Mouse (Mus musculus): ENCODE measurements around the gene Clgn.
A peak's percentile ranks its signal among the peaks of the same experiment; 100 is the strongest.

The Clgn gene

DNA sequence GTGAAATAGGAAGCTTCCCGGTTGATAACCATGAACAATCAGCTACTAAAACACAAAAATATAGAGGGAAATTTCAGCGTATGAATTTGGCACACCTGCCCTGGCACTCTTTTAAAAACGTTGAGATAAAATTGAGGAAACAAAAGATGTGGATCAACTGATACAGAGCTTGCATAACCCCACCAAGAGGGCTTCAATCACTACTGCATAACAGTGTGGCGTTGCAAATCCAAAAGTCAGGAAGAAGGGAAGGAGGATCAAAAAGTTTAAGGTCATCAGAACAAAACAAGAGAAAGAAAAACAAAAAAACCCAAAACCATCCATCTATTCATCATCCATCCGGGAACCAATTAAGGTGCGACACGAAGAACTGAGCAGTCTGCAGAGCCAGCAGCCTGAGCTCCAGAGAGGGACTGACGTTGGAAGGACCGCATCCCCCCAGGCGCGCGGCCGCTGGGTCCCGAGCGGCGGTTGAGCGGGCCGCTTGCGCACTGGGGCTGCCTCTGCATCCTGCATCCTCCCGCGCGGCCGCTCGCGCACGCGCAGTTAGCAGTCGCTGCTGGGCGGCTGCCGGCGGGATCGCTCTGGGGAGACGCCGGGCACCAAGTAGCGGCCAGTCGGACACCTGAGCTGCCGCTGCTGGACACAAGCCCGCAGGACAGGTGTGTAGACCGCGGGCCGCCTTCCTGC lies at the start of gene Clgn:
Gene Clgn, plus strand, starts transcription at position 552 of the 690 bp plus-strand sequence.
- peak; percentile 35 to 54 for DNase-seq (ENCODE audit: inconsistent age in 2 of 2, low spot score in 1 of 2)

DNA sequence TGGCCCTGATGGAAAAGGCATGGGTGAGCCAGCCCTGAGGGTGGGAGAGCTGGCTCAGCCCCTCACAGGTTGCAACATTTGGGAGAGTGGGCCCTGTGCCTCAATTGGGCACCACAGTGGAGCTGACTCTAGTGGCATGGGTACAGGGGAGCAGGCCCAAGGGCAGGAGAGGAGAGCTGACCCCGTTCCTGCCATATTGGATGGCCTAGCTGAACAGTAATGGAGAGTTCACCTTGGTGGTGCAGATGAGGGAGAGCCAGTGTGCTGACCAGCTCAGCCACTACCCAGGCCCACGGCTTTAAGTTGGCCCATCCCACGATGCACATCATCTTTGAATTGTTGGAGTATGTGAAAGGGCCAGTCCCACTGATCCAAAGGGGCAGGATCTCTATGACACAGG lies 47.6 kb upstream of the Clgn start:
- DNase-seq (ENCODE audit: inconsistent age in 2 of 2, low spot score in 1 of 2): no peak

DNA sequence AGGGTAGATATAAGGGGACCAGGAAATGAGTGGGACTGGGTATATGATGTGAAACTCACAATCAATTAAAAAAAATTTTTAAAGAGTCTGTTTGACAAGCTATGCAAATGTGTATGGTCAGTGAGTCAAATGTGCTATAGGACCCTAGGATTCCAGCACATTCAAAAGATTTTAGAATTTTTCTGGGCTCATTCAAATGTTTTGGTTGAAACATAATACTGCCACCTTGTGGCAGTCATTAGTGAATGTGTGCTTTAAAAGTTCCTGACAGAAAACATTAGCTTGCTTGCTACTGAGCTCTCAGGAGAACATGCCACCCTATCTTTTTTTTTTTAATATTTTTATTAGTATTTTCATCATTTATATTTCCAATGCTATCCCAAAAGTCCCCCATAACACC lies 47.0 kb upstream of the Clgn start:
- DNase-seq (ENCODE audit: inconsistent age in 2 of 2, low spot score in 1 of 2): peak in 1 of 2 experiments; percentile 52

DNA sequence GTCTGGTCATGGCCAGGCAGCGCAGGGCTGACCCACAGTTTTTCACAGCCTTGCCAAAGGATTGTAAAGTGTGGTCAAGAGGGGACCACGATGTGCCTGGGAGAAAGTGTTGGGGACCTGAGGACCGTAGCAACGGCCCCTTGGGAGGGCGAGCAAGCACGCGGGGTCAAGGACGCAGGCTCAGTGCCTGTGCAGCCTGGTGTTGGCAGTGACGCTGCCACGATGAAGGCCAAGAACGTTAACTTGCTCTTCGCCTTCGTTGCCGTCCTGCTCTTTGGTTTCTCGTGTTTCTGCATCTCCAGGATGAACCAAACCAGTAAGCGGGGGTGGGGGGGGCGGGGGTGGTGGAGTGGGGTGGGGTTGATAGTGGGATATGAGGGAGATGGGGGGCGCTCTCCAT lies 41.4 kb upstream of the Clgn start, which contains the start of gene Mgat4d:
Gene Mgat4d, plus strand, starts transcription at position 209 of the 400 bp plus-strand sequence.
- DNase-seq (ENCODE audit: inconsistent age in 2 of 2, low spot score in 1 of 2): no peak

DNA sequence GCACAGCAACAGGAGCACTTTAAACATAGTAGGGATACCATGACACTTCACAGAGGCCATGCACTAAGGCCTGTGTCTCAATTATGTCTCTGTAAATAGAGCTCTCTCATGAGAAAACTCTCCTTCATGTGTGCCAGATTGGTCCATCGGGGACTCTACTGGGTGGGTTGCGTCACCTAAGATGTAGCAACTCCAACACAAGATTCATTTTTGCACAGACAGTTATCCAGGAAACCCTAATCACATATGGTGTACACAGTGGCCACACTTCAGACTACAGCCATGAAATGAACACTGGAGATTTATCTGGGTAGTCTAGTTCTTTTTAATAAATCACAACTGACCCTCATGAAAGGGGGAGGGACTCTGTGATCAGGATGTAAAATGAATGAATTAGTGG lies 38.4 kb upstream of the Clgn start:
- DNase-seq (ENCODE audit: inconsistent age in 2 of 2, low spot score in 1 of 2): peak in 1 of 2 experiments; percentile 42

DNA sequence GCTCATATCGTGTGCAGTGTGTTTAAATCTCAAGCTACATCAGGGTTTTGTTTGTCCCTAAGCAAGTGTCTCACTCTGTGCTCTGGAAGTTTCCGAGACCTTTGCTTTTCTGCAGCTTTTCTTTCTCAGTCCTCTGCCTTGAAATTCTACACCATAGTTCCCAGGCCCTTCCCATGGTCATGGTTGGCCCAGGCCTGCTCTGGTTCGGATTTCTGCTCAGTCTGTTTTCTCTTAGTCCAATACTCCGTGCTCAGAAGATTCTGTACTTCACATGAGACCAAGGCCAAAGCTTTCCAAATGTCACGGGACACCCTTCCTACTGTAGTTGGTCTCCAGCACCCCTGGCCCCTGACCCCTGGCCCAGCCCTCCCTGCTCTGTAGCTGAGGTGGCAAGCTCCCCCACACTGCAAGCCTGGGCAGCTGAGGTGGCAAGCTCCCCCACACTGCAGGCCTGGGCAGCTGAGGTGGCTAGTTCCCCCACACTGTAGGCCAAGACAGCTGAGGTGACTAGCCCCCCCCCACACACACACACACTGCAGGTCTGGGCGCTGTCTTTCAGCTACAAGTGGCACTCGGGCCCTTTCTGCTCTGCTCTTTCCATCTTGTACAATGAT lies 26.4 kb upstream of the Clgn start:
- DNase-seq (ENCODE audit: inconsistent age in 2 of 2, low spot score in 1 of 2): peak; percentile 23 to 32

DNA sequence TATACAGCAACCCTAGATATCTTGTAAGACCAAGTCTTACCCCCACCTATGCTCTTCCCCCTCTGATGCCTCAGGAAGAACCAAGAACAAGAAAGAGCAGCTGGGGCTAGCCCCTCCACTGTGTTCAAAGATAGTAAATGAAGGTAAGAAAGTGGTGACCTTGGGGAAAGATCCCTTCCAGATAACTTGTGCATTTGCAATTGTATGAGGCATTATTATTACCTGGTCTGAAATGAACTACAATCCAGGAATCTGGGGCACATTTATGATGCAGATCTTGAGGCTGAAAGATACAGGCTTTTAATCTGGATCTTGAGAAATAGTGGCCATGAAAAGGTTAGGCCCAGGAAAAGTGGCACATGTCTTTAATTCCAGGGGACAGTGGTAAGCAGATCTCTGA lies 12.4 kb upstream of the Clgn start:
- DNase-seq (ENCODE audit: inconsistent age in 2 of 2, low spot score in 1 of 2): no peak

DNA sequence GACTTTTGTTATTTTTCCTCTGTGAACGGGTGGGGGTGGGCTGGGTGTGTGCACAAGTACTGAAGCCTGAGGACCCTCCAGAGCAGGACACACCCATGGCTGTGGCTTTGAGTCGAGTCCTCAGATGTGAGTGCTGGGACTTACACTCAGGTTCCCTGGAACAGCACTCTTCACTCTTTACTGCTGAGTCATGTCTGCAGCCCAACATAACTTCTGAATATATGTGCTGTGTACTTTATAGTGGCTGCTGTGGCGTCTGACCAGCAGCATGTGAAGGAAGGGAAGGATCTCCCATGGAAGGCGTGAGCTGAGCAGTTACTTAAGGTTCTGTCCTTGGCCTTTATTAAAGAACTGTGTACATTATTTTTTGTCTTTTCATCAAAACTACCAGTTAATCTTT lies 9.5 kb upstream of the Clgn start:
- no peak for DNase-seq (ENCODE audit: inconsistent age in 2 of 2, low spot score in 1 of 2)

DNA sequence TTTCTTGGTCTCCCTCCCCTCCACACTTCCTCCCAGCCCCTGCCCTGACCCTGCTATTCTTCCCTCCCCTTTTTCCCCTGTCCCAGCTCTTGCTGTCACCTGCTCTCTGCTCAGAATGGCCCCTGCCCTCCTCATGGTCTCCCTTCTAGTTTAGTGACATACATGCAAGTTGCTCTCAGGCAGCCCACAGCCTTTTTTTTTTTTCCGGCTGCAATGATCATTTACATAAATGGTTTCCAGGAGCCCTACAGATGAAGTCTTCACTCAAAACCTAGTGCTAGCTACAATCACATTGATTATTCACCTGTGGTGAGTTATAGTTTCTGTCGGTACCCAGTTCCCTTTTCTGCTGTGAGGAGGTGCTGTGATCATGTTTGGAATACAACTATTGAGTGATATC lies 8.7 kb upstream of the Clgn start:
- DNase-seq (ENCODE audit: inconsistent age in 2 of 2, low spot score in 1 of 2): no peak

DNA sequence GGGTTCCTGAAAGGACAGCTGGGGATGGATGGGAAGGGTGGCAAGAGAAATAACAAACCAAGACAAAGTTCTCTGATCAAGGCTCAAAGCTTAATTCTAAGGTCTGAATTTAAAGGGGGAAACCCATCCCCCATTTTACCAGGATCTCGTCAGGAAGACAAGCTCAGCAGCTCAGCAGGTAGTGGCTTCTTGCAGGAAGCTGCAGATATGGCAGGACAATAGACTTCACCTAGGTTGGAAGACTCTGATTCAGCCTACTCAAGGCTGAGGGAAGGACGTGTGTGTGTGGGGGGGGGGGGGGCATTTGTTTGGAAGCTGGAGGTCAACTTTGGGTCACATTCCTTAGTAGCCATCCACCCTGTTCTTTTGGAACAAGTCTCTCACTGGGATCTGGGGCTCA lies 6.8 kb upstream of the Clgn start:
- DNase-seq (ENCODE audit: inconsistent age in 2 of 2, low spot score in 1 of 2): no peak

DNA sequence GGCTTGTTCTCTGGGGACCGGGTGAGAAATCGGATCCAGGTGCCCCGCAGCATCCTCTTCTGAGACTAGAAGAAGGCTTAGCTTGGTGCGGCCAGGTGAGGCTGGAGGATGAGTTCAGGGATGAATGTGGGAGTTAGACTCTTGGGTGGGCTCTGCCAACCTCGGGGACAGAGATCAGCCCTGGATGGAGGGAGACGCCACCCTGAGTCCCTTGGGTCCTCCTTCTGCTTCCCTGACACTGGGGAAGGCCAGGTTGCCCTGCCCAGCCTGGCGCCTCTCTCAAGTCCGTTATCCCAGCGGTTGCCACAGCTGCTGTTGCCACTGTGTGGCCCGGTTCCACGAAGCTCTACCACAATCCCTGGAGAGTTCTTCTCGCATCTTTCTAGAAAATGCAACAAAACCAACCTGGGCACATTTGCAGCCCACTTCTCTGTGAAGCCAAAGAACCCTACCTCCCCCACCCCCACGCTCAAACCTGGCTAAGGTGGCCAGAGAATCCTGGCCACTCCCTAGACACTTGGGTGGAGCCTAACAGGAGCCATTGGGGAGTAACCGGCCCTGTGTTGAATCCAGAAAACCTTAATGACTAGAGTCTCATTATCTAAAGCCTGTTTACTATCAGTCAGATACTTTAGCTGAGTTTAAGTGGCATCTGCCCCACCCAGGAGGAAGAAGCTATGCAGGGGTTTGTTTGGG lies 487 bp downstream of the Clgn start:
- no peak for DNase-seq (ENCODE audit: inconsistent age in 2 of 2, low spot score in 1 of 2)

DNA sequence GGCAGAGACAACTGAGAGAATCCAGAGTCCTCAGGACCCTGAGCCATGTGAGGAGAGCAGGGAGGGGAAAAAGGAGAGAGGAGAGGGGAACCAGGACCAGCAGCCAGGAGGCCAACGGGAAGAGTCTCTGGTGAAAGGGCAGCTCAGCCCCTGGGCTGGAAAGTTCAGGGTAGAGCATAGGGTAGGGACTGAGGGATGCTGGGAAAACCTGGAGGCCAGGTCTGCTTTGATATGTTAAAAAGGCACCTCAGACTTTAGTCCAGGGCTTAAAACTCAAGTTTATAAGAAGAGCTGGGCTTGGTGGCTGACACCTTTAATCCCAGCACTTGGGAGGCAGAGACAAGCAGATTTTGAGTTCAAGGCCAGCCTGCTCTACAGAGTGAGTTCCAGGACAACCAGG lies 2.9 kb downstream of the Clgn start:
- DNase-seq (ENCODE audit: inconsistent age in 2 of 2, low spot score in 1 of 2): no peak

DNA sequence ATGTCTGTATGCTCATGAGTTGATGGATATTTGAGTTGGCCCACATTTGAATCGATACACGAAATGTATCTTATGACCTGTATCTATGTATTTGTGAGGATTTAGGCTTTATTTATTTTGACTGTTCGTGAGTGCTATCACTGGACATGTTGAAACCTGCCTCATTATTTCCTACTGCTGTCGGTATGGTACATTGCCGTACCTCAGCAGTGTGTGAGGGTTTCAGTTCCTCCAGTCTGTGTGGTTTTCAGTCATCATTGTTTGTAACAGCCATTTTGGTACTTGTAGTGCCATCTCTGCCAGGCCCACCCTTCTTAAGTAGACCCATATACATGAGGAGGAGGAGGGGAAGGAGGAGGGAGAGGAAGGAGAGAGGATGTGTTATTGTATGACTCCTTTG lies 4.7 kb downstream of the Clgn start:
- DNase-seq (ENCODE audit: inconsistent age in 2 of 2, low spot score in 1 of 2): no peak

DNA sequence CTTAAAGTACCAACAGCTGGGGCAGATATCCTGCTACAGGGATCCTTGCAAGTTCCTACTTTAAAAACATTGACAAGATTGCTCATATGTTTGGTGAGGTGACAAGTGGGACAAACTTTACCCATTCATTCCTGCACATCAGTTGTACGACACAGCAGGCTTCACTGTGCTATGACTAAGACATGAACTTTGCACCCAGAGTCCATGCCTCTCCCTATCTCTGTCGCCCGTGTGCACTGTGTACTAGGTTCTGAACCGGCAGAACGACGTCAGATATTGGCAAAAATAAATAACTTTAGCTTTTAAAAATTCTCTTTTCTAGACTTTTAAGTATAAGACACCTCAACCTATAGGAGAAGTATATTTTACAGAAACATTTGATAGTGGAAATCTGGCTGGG lies 7.0 kb downstream of the Clgn start:
- DNase-seq (ENCODE audit: inconsistent age in 2 of 2, low spot score in 1 of 2): no peak

DNA sequence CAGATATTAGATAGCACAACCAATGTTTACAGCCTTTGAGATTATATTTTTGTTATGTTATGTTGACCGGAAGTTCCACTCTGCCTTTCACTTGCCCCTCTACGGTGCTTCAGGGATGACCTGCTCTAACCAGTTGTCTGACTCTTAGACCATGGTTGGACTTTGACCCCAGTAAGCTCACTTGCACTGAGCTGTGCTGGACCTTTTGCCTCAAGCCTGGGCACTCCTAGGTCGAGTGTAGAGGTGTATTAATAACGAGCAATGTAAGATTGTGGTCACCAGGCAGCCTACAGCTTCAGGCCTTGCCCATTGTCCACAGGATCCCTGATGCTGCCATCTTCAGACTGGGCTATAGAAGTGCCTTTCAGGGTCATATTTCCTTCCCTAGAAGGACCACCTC lies 8.1 kb downstream of the Clgn start:
- DNase-seq (ENCODE audit: inconsistent age in 2 of 2, low spot score in 1 of 2): no peak

DNA sequence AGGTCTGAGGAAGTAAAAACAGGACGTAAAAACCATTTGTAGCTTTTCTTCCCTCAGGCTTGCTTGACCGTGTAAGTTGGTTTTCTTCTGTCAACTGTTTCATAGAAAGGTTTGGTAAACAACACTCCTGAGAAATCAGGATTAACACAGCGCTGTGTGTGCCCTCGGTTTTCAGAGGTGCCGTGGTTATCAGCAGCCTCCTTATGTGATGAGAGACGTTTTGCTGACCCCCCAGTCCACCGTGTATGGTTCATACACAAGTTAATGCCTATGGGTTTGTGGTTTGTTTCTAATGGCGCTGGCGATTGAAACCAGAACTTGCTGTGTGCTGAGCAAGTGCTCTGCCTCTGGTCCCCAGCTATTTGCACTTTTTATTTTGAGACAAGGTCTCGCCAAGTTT lies 15.9 kb downstream of the Clgn start:
- DNase-seq (ENCODE audit: inconsistent age in 2 of 2, low spot score in 1 of 2): no peak

DNA sequence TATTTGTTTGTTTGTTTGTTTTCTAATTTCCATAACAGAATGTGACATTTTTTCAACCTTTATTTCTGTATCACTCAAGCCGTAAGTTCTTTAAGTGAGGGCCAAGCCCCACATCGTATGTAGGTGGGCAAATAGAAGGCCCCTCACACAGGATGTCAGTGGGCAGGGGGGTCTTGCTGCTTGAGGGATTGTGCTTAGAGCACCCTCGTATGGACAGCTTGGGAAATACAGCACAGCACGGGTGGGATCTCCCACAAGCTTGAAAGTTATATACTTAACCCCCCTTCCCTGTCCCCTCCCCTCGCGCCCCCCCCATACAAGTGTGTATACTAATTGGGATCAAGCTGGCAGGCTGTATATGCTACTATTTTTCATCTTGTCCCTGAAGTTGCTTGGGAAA lies 17.2 kb downstream of the Clgn start:
- DNase-seq (ENCODE audit: inconsistent age in 2 of 2, low spot score in 1 of 2): no peak

DNA sequence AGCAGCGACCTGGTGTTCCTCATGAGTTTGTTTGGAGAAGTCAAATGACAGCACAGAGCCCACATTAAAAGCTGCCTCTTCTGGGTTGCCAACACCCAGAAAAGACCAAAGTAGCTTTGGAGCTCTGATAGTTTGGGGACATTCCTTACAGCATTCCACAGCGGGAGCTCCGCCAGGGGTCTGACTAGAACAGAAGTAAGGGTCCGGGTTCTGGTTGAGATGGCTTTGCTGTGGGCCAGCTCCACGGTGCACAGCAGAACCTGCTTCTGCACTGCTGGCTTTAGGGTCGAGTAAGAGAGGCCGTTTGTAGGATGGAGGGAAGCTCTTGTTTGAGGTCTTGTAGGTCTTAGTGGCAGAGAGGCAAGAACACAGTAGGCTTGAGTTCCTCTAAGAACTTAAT lies 18.8 kb downstream of the Clgn start:
- no peak for DNase-seq (ENCODE audit: inconsistent age in 2 of 2, low spot score in 1 of 2)

DNA sequence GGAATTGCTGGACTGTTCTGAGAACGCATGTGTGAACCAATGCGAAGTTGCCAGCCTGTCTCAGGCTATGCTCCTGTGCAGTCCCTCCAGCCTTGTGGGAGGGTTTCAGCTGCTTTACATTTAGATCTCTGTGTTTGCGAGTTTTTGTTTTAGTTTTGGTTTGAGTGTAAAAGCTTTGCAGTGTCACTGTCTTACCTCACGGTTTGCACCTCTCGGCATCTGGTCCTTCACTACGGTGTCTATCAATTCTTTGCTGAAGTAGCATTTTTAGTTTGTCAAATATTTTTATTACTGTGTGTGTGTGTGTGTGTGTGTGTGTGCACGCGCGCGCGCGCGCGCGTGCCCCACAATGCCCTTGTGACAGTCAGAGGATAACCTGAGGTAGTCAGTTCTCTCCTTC lies 27.2 kb downstream of the Clgn start:
- no peak for DNase-seq (ENCODE audit: inconsistent age in 2 of 2, low spot score in 1 of 2)

DNA sequence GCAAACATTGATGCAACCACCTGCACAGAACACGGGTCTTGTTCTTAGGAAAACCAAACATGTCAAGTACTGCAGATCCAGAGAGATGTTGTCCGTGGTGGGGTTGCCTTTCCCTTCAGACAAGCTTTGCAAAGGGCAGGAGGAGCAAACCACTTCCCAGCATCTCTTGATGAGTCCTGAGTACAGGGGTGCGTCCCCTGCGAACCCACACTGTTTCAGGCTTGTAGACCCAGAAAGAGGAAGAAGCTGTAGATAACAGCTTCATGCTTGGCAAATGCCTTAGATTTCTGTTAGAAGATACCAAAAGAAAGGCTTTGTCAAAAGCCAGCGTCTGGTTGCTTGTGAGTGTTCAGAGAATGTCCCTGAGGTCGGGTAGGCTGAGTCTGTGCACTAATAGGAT lies 28.3 kb downstream of the Clgn start:
- DNase-seq (ENCODE audit: inconsistent age in 2 of 2, low spot score in 1 of 2): no peak

DNA sequence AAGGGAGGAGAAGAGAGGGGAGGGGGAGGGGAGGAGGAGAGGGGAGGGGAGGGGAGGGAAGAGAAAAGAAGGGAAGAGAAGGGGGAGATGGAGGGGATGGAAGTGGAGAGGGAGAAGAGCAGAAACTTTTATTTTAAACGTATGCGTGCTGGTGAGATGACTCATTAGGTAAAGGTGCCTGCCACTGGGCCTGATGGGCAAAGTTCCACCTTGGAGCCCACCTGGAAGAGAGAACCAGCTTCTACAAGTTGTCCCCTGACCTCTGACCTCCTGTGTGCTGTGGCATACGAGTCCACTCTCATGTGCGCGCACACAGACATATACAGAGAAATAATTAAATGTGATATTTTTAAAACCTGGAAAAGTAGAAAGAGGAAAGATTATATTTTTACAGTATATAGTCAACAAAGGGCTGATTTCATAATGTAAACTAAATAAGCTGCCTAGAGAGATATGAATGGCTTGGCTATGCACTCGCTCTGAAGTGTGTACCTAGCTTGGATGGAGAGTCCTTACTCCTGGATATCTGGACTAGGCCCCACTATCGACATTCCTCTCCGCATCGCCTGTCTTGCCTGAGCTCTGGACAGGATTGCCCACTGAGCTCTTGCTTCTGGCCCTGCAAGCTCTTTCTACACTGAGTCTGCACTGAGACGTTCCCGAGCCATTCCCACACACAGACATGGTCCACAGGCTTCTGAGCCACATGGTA lies 29.3 kb downstream of the Clgn start:
- no peak for DNase-seq (ENCODE audit: inconsistent age in 2 of 2, low spot score in 1 of 2)

DNA sequence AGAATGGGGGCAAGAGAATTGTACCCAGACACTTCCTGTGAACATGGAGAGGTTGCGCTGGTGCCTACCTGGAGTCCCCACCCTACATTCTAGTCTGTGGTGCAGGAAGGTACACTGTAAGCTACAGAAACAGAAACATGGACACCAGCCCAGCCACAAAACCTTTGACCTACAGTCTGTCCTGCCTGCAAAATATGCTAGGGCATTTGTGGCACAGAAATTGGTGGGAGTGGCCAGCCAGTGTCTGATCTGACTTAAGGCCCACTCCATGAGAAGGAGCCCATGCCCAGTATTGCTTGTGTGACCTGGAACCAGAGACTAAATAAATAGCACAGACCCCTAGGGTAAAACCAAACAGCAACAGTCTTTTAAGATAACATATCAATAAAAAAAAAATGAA lies 31.7 kb downstream of the Clgn start:
- no peak for DNase-seq (ENCODE audit: inconsistent age in 2 of 2, low spot score in 1 of 2)
